Mouse (Mus musculus) myocyte (in vitro differentiated cells): Measurements from ENCODE around the gene Ccl5.

ENCODE experiments used
- CEBPB ChIP-seq: IDR thresholded peaks from 2 replicates; pipeline ENCODE4 v1.6.1; 2011; ENCODE audit warnings: mild to moderate bottlenecking, moderate library complexity; ENCODE audit not compliant: poor library complexity, insufficient read depth, severe bottlenecking
- E2F4 ChIP-seq: IDR thresholded peaks from one replicate; pipeline ENCODE4 v1.6.1; 2011; ENCODE audit warnings: mild to moderate bottlenecking, control low read depth, moderate library complexity; ENCODE audit not compliant: insufficient read depth
- MAX ChIP-seq: IDR thresholded peaks from one replicate; pipeline ENCODE4 v1.6.1; 2011; ENCODE audit warnings: low read depth, mild to moderate bottlenecking, control low read depth
- MYOG ChIP-seq, 3 experiments: IDR thresholded peaks; one replicate each; pipeline ENCODE4 v1.6.1; 2011; ENCODE audit warnings: control low read depth in 2 of 3, low read depth in 2 of 3, mild to moderate bottlenecking in 2 of 3; ENCODE audit not compliant: insufficient read length in 2 of 3, control insufficient read depth in 1 of 3, insufficient read depth in 1 of 3
- POLR2A ChIP-seq: IDR thresholded peaks from one replicate; pipeline ENCODE4 v1.6.1; 2011; ENCODE audit warnings: low read depth, mild to moderate bottlenecking, control low read depth, moderate library complexity; ENCODE audit not compliant: insufficient read length
- TCF12 ChIP-seq: IDR thresholded peaks from one replicate; pipeline ENCODE4 v1.6.1; 2011; ENCODE audit warnings: mild to moderate bottlenecking, control low read depth; ENCODE audit not compliant: poor library complexity, insufficient read depth, severe bottlenecking
- TCF3 ChIP-seq: IDR thresholded peaks from one replicate; pipeline ENCODE4 v1.6.1; 2011; ENCODE audit warnings: low read depth, control low read depth; ENCODE audit not compliant: insufficient read length

DNA sequence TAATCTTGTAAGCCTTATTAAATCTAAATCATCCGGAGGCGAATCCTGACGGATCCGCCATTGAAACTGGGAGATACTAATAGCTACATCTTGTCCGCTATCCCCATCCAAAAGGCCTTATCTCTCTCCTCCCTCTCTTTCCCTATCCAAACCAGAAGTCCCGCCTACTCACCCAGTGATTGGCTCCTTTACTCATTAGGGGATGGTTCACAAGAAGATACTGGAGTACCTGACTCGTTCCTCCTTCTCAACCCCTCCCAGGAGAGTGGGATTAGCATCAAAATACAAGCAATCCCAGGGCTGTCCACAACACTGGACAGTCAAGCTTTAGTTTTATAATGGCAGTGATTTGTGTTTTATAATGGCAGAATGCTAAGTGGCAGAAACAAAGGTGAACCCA is 37.0 kb upstream of the Ccl5 start:
- TF ChIP-seq CEBPB (no peak), TCF3 (no peak), POLR2A (no peak), MAX (no peak), TCF12 (no peak), E2F4 (no peak), MYOG (IDR thresholded peaks at IDR 0.05; ENCODE audit: control insufficient read depth in 1 of 3, insufficient read depth in 1 of 3, insufficient read length in 2 of 3, low read depth in 2 of 3) (no peak)
